Mouse (Mus musculus) C2C12 (cell line): ENCODE data around the gene Nek8.

ENCODE experiments used
- CTCF ChIP-seq: IDR thresholded peaks from one replicate; pipeline ENCODE4 v1.5.1; 2011; ENCODE audit not compliant: control insufficient read depth, insufficient read depth, insufficient read length
- MYOD1 ChIP-seq: IDR thresholded peaks from one replicate; pipeline ENCODE4 v1.6.1; 2011; ENCODE audit warnings: low read depth; ENCODE audit not compliant: control insufficient read depth, insufficient read length
- MYOG ChIP-seq: IDR thresholded peaks from one replicate; pipeline ENCODE4 v1.6.1; 2011; ENCODE audit not compliant: control insufficient read depth, insufficient read length; ENCODE audit errors: extremely low read depth
- USF1 ChIP-seq: IDR thresholded peaks from one replicate; pipeline ENCODE4 v1.6.1; 2011; ENCODE audit warnings: low read depth, mild to moderate bottlenecking, control low read depth, moderate library complexity

GRCm38 (mm10) chr11:78210615-78211014 lies 34.1 kb upstream of the Nek8 start:
- no peak for TF ChIP-seq MYOD1
- TF ChIP-seq CTCF = no peak
- TF ChIP-seq MYOG = no peak
- TF ChIP-seq USF1 = no peak
